Mouse (Mus musculus): ENCODE data around the gene Ttc17.
A peak's percentile ranks its signal among the peaks of the same experiment; 100 is the strongest.

The Ttc17 gene

GRCm38 (mm10) chr2:94378678-94379077 lies 27.8 kb downstream of the Ttc17 start:
- no peak for DNase-seq

DNA sequence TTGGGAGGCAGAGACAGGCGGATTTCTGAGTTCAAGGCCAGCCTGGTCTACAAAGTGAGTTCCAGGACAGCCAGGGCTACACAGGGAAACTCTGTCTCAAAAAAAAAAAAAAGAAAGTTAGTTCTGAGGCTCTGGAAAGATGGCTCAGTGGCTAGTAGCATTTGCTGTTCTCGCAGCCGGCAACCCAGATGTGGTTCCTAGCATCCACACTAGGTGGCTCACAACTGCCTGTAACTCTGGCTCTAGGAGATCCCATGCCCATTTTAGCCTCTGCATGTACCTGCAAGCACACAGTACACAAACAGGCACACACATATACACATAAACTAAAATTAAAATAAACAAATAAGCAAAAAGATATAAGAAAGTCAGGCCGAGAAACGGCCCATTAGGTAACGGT lies 35.4 kb downstream of the Ttc17 start:
- peak; percentile 19 for DNase-seq

- DNase-seq, result no peak
Observed at GRCm38 (mm10) chr2:94363821-94364220, 42.7 kb downstream of the Ttc17 start.

DNA sequence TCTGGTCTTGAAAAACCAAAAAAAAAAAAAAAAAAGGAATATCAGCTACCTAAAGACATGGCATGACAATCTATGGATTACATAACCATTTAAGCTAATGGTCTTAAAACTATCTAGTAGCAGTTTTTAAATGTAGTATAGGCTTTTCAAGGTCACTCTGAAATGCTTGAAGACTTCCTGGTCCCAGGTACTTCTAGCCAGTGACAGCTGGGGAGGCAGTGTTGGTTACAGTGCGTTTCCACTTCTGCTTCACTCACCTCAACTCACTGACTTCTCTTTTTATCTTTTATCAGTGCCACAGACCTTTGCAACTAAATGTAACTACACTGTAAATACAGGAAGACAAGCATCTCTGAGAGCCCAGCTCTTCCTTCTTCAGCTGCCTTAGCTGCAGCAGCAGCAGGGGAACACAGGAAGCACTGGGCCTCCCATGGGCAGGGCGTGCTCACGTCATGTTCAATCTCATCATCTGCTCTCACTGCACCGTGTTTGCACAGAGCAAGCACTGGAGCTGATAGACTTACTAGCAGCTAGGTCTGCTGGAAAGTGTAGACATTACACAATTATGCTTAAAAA lies 46.0 kb downstream of the Ttc17 start:
- no peak for DNase-seq

DNA sequence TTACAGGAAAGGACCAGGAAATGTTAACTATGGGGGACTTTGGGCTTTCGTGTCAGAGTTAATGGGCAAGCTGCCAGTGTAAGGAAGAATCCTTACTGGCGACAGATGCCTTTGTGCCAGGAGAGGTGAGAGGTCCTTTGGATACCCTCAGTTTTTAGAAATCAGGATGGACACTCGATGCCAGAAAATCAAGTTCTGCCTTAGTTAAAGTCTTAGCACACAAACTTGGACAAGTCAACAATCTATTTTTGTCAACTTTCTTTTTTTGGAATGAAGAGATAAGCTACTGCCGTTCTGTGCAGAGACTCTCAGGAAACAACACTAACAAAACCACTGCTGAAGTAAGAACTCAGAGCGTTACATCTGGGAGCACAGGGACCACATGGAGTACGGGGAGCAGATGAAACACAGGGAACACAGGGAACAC lies 58.3 kb downstream of the Ttc17 start:
- DNase-seq, result peak; percentile 52

DNA sequence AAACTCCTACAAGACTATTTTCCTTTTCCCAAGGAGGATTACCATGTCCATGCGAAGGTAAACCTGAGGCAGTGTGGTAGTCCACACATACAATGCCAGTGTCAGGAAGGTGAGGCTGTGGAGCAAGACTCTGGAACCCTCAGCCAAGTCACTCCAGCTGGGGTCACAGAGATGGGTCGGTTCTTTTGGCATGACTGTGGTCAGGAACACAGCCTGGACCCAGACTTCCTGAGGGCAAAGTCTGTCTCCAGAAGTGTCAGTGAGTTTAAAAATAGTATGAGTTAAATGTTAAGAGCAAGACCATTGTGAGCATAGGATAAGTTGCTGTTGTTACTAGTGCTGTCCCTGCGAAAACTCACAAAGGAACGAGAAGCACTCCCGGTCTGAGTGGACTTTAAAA lies 59.7 kb downstream of the Ttc17 start:
- DNase-seq, result peak; percentile 72

DNA sequence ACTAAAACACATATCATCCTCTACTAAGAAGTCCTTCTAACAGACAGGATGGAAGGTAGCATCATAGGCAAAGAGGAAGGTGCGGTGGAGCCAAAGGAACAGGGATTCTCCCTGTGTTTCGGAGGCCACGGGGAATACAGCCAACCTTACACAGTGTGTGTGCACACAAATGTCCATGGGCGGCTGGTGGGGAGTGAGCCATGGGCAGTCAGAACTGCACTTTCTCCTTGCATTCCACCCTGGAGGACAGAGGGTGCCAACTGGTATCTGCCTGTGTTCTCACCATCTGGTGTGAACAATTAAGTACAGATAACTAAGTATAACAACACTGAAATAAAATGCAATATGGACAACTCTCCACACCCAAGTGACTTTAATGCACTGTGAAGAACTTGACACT lies 61.9 kb downstream of the Ttc17 start:
- DNase-seq, result no peak

GRCm38 (mm10) chr2:94343290-94344285 lies 62.9 kb downstream of the Ttc17 start:
- no peak for DNase-seq

GRCm38 (mm10) chr2:94340769-94341168 lies 65.7 kb downstream of the Ttc17 start:
- peak; percentile 24 for DNase-seq

GRCm38 (mm10) chr2:94339495-94339894 lies 67.0 kb downstream of the Ttc17 start:
- no peak for DNase-seq

- no peak for DNase-seq
Observed at GRCm38 (mm10) chr2:94336336-94336735, 70.2 kb downstream of the Ttc17 start.

DNA sequence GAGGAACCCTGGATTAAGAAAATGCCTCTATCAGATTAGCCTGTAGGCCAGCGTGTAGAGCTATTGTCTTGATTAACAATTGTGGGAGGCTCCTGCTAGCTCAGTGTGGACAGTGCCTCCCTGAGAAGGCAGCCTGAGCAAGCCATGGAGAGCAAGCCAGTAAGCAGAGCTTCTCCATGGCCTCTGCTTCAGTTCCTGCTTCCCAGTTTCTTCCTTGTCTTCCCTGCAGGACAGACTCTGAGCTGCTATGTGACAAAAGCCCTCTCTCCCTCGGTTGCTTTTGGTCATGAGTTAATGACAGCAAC lies 71.8 kb downstream of the Ttc17 start:
- no peak for DNase-seq

DNA sequence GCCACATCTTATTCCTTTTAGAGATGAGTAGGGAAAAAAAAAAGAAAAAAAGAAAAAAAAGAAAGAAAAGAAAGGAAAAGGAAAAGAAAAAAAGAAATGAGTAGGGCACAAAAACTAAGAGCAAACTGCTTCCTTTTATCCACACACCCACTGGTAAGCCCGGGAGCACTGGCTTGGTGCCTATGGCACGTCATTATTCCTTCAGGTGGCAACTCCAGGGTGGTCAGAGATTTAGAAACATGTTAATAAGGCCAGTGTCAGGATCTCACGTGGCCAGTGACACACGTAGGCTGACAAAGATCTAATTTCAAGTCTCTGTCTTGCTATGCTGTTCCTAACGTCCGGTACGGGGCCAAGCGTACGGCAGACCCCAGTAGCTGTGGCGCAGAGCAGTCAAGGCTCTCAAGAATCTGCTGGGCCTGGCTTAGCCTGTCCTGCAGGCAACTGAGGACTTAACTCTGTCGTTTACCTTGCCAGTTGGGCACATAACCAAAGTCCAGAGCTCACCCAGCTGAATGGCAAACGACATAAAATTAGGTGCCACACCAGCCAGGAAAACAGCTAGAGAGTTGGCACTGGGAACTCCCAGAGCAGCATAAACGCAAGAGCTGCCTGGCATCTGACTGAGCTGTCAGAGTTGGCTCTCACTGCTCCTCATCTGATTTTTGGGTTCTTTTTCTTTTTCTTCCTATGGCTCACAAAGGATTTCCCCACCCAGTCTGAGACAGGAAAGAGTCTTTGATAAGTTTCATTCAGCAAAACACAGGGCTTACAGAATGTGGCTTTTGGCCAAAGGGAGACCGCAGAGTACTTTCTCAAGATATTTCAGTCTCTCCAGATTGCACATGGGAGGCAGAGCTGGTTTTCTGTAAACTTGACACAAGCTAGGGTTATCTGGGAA lies 72.4 kb downstream of the Ttc17 start:
- DNase-seq, result peak; percentile 59

DNA sequence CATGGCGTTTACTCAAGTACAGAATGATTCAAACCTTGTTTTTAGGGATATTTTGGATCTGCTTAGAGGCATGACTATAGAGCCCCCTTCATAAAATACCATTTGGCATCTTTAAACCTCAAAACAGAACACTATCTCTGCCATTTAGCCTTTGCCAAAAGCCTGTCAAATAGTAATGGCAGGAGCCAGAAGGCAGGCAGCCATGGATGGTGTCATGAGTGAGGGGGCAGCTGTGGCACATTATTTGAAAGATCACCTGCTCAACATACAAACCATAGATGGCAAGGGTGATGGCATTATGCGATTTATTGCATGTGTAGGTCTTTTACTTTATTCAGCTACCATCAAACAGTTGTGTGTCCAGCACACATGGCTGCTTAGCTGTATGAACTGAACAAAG lies 73.4 kb downstream of the Ttc17 start:
- DNase-seq, result no peak

GRCm38 (mm10) chr2:94329336-94329735 lies 77.2 kb downstream of the Ttc17 start:
- no peak for DNase-seq

DNA sequence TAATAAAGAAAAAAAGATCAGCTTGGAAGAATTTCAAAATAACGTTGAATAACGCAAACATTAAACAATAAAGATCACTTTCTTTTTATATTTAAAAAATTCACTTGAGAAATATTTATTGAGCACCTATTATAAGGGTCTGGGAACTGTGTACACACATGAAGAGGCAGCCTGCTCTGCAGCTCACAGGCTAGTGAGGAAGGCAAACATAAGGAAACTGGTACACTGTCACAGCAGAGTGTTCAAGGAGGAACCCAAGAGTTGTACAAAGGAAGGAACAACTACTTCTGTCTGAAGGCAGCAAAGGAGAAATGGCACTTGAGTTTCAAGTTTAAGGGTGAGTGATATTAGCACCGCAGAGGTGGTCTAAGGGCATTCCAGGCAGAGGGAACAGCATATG lies 78.7 kb downstream of the Ttc17 start:
- no peak for DNase-seq

- no peak for DNase-seq
Observed at GRCm38 (mm10) chr2:94319780-94320179, 86.7 kb downstream of the Ttc17 start.

- DNase-seq, result no peak
Observed at GRCm38 (mm10) chr2:94316526-94316925, 90.0 kb downstream of the Ttc17 start.

DNA sequence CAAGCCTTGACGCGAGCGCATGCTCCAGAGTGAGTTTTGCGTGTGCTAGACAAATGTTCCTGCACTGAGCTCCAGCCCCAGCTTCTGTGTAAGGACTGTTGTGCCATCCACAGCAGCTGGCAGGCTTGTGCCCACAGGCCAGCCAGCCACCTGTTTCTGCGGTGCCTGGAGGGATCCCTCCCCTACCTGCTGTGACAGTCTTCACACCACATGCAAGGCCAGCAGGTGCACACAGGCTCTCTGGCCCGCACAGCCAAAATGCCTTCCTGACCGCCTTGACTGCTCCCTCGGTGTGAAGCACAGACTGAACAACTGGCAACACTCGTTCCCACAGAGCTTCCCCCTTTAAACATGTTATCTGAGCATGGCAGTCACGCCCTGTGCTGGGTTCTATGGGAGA lies 102.5 kb downstream of the Ttc17 start:
- DNase-seq, result no peak

GRCm38 (mm10) chr2:94302393-94302792 lies 104.1 kb downstream of the Ttc17 start:
- no peak for DNase-seq

DNA sequence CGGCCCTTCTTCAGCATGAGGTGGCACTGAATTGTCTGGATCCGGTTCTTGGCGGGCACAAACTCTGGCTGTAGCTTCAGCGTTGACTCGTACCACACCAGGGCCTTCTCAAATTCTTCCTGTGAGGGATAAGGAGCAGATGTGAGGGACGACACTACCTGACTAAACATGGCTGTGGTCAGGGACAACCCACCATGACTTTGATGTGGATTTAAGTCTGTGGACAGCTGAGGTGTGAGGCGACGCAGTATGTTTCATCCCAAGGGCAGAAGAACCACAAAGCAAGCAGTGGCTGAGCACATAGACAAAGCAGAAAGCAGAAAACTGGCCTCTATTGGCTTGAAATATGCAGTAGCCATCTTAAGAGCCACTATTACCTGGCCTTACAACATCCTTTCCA lies 104.7 kb downstream of the Ttc17 start:
- no peak for DNase-seq

- no peak for DNase-seq
Observed at GRCm38 (mm10) chr2:94297467-94297866, 109.0 kb downstream of the Ttc17 start.

DNA sequence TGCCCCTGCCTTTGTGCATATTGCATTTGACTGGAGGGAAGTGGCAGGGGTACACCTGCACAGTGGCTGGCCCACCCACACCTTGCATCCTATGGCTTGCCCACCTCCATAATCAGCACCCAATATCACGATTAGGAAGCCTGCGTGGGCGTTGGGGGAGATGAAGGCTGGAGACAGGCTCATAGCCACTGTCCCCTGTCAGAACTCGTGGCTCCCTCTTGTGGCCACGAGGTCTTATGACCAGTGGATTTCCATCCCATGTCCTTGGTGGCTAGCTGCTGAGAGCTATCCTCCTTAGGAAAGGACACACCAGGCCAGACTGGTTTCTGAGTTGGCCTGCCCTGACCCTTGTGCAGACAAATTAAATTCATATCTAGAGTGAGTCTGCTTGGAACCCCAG lies 116.0 kb downstream of the Ttc17 start:
- peak; percentile 59 for DNase-seq

Data from kidney, adult 11 months (tissue).